Mouse (Mus musculus): ENCODE results near the gene Tub.

The Tub gene

DNA sequence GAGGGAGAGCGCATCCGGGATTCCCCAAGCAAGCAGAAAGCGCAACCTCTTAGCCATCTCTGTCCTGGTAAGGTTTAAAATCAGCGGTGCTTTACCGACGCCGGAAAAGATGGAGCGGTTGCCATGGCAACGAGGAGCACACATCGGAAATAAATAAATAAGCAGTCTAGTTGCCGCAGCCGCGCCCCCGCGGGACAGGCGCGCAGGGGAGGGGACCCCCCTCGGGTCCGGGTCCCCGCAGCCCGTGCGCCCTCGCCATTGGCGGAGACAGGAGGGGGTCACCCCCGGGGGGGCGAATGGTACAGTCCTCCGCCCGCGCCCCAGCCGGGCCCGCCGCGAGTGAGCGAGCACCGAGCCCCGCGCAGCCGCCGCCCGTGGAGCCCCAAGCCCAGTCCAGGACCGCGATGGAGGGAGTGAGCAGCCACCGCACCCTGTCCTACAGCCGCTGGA lies at the start of gene Tub:
Tub (plus strand) TSS at position 27 of the 450 bp plus-strand sequence.
- DNase-seq (ENCODE audit: extremely low read depth, low read depth): no peak

DNA sequence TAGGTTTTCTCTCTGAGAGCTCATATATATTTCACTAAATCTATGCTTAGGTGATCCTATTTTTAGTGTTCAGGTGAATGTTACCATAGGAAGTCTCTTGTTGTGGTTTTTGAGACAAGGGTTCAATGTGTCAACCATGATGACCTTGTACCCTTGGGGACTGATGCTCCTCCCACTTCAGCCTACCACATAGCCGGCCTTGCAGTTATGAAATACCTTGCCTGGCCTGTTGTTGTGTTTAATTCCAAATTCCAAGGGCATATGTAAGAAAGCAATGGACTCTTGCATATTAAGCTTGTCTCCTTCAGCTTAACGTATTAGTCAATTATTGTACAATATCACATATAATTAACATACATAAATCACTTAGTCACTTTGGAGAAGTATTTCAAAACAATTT lies 46.2 kb upstream of the Tub start:
- DNase-seq (ENCODE audit: extremely low read depth, low read depth): no peak

DNA sequence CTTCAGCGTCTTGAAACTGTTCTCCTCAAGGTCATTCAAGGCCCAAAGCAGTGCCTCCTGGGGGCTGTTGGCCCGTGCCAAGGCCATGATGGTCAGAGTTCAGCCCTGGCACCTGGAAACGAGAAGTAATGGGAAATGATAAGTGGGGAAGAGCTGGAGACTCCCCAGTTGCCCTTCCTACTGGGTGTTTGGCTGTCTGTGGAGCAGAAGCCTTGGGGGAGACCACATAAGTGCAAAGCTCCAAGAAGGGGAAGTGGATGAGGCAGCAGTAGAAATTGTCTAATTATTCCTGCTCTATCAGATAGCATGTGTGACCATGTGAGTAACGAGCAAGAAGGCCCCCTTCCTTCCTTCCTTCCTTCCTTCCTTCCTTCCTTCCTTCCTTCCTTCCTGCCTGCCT lies 23.1 kb upstream of the Tub start:
- peak; percentile 43 for DNase-seq (ENCODE audit: extremely low read depth, low read depth)

DNA sequence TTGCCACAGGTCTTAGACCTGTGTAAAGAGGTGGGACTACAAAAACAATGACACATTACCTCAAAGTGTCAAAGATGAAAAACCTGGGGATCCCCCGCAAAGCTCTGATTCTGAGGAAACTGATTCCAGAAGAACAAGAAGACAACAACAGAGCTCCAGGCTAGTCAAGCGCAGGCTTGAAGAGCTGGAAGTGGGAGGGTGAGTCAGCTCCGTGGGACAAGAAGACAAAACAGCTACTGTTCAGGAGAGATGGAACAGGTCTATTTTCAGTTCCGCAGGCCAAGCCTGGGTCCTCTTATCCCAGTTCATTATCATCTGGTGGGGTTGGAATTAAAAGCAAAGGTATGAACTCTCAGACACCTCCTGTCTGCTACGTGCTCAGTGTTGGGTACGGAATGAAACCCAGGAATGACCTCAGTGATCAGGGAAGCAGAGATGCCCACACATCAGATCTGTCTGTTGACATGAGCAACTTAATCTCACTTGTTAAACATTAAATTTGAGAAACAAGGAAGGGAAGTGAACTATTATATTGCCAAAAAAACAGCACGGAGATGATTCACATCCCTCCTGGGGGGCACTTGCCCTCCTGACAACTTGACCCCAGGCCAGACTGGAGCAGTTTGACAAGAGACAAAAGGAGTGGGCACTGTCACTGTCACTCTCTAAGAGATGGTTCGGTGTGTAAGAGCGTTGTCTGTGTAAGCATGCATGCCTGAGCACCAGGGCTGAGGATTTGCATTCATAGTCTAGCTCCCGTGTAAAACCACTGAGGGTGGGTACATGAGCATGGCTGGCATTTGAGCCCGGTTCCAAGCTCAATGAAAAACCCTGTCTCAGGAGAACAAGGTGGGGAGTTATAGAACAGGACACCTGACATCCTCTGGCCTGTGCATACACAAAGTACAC lies 21.6 kb upstream of the Tub start:
- DNase-seq (ENCODE audit: extremely low read depth, low read depth): no peak

DNA sequence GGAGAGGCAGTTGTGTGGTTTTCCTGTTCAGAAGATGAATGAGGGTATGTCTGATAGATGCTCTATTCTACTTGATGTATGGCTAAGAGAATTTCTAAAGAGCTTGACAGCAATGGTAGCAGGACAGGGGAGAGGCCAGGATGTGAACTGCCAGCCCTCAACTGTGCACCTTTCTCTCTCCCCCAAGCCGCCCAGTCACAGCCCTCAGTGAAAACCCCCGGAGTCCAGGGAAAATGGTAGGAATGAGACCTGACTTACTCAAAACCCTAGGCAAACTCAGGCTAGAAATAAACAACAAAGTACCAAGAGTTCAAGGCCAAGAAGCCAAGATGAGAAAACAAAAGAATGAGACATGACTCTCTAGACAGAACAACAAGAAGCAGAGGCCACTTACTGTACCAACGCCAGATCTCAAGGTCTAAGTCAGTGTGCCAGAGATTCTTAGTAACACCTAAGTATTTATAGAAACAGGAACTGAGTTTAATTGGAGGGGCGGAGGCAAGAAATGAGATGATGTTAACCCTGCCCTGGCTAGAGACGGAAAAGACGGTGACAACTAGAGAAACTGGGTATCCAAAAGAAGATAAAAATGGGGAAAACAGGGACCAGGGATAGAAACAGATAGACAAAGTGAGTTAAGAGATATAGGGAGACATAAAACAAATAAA lies 20.3 kb upstream of the Tub start, which contains the start of gene Nlrp10:
Nlrp10 (minus strand) TSS at position 453 of the 668 bp plus-strand sequence.
- DNase-seq (ENCODE audit: extremely low read depth, low read depth): peak; percentile 74

DNA sequence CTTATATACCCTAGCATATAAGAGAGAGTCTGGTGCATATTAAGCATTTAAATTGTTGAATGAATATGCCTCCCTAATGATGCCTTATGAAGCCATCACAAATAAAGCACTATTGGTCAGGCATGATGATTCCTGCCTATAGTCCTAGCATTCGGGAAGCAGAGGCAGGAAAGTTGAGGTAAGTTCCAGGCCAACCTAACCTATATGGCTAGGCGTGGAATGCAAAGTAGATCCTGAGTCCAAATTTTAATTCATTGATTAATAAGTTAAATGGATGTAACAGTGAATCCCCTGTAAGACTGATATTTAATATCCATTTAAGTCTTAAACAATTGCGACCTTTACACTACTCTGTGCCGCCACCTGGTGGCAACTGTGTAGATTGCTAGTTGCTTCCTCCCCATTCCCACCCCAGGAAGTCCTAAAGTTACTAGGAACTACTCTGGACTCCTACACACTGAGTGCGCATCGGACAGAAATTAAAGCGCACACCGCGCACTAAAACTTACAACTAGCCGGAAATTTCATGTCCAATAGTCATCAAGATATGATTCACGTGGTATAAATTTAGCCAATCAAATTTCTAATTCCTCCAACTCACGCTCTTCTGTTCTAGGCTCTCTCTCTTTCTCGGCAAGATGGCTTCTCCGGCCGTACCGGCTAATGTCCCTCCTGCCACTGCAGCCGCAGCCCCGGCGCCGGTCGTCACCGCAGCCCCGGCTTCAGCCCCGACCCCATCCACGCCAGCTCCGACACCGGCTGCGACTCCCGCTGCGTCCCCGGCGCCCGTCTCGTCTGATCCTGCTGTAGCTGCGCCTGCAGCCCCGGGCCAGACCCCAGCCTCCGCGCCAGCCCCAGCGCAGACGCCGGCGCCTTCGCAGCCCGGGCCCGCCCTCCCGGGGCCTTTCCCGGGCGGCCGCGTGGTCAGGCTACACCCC lies 16.1 kb upstream of the Tub start, which contains the start of gene Eif3f:
Eif3f (plus strand) TSS at position 624 of the 938 bp plus-strand sequence.
- DNase-seq (ENCODE audit: extremely low read depth, low read depth): peak; percentile 99

DNA sequence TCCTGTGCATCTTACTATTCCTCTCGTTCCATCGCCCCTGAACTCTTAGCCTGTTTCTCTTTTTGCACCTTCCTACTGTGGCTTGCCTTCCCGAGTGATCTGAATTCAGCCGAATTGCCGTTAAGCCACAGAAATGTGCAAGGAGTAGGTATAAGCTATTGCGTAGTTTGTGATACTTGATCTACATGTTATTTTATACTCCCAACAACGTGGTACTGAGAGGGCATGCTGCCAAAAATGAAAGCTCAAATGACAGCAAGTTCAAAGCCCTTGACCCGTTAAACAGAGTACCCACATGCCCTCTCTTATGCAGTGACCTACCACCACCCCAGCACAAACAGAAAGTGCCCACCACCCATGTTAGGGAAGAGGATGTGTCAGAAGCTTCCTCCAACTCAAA lies 15.3 kb upstream of the Tub start:
- no peak for DNase-seq (ENCODE audit: extremely low read depth, low read depth)

DNA sequence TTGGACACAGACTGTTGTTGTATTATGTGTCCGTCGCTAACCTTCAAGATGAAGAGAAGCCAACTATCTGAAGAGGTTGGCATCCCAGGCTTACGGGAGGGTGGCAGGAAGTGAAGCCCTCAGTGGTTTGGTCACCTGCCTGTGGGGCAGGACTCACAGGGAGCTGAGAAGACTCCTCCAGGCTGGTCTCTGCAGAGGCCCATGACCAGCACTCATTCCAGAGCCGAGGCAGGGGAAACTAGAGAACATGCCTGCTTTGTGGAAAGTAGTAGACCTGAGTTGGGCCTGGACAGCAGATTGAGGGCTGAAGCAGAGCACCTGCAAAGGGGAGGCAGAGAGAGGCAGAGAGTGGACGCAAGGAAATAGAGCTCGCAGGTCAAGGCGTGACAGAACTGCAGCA lies 14.7 kb upstream of the Tub start:
- no peak for DNase-seq (ENCODE audit: extremely low read depth, low read depth)

DNA sequence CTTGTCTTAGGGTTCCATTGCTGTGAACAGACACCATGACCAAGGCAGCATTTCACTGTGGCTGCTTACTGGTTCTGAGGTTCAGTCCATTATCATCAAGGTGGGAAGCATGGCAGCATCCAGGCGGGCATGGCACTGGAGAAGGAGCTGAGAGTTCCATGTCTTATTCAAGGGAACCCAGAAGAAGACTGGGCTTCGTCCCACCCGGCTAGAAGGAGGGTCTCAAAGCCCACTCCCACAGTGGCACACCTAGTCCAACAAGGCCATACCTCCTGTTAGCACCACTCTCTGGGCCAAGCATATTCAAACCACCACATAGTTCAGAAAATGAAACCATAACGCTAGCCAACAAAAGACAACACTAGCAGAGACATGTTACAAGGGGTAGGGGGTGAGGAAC lies 13.5 kb upstream of the Tub start:
- DNase-seq (ENCODE audit: extremely low read depth, low read depth): no peak

DNA sequence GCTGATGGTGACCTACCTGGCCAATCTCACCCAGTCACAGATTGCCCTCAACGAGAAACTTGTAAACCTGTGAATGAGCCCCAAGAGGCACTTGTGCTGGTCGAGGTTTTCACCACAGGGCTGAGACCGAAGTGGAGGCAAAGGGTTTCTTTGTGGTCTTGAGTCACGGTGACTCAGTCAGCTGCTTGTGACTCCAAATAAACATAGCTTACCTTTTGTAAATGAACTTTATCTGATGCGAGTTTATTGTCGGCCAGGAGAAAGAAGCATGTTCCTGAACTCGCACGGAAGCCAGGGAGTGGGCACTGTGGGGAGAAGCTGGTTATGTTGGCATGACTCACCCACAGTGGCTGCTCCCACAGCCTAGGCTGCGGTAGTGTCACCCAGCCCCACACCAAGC lies 8.7 kb upstream of the Tub start:
- no peak for DNase-seq (ENCODE audit: extremely low read depth, low read depth)

DNA sequence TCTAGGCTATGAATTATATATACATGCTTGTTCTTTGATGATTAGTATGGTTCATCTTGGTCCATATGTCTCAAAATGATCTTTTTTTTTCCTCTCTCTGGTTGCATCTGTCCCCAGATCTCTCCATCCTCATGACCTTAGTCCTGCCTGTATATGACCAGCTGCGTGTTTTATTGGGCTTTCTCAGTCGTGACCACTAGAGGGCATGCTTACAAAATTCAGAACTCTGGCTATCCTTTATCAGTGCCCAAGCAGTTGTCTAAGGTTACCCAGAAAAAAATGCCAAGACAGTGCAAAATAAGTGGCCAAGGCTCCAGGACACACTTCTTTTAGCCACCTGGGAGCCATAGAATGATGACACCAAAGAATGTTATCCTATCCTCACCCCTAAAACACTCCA lies 6.1 kb upstream of the Tub start:
- peak; percentile 51 for DNase-seq (ENCODE audit: extremely low read depth, low read depth)

DNA sequence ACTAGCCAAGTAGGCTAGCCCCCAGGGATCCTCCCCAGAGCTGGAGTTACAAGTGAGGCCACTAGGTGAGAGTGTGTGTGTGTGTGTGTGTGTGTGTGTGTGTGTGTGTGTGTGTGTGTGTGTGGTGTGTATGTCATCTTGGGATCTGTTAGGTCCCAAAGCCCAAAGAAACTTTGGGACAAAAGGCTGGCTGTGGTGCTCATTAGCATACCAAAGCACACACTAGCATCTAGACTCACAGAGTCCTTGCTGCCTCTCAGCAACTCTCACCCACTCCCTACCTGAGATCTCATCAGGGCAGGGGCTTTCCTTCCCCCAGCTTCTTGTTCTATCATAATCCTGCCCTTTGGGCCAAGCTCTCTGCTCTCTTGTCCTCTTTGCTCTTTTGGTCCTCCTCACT lies 1.5 kb upstream of the Tub start:
- no peak for DNase-seq (ENCODE audit: extremely low read depth, low read depth)

DNA sequence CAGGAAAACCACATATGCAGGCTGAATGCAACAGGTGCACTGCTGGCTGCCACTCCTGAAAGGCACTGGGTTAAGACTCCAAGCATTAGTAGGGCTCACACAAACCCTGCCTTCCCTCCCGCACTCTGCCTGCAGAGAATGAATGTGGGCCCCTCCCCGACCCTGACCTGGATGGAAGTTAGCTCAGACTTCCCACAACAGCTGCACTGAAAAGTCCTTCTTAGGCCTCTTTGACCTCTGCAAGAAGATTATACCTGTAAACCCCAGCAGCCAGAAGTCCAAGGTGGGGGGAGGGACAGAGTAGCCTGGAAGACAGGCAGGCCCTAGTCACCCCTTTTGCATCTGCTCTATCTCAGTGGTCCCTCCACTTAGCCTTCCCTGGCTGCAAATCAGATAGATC lies 837 bp upstream of the Tub start:
- DNase-seq (ENCODE audit: extremely low read depth, low read depth): no peak

DNA sequence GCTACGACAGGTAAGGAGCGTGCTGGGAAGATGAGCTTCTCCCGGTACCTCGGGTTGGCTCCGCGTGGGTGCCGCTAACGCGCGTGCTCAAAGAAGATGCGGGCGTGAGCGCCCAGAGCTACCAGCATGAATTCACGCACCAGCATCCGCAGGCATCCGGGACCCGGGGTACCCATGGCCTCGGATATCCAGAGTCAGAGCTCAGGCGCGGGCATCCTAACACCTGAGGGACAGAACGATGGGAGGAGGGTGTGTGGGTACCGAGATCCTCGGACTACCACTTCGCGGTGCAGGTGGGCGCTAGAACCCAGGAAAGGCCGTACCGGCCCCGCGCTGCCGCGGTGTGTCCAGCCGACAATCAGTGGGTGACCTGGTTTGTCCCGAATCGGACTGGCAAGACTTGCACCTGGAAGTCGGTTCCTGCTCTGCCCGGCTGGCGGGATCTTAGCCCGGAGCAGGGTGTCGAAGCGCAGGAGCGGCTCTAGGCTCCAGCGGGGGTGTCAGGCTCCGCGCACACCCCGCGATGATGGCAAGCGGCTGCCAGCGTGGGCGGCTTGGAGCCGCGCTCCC lies 709 bp downstream of the Tub start:
- no peak for DNase-seq (ENCODE audit: extremely low read depth, low read depth)

DNA sequence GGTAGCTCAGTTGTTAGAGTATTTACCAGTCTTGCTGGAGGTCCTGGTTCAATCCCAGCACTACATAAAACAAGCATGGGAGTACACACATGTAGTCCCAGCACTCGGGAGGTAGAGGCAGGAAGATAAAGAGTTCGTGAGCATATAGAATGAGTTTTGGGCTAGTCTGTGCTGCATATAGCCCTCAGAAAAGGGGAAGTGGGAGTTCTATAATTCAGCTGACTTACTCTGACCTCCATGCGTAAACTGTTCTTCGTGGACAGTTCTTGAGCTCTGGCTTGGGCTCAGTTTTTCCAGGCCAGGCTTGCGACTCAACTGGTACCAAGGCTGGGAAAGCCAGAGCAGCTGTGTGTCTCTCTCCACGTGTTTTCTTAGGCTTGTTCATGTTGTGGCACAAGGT lies 2.7 kb downstream of the Tub start:
- no peak for DNase-seq (ENCODE audit: extremely low read depth, low read depth)

DNA sequence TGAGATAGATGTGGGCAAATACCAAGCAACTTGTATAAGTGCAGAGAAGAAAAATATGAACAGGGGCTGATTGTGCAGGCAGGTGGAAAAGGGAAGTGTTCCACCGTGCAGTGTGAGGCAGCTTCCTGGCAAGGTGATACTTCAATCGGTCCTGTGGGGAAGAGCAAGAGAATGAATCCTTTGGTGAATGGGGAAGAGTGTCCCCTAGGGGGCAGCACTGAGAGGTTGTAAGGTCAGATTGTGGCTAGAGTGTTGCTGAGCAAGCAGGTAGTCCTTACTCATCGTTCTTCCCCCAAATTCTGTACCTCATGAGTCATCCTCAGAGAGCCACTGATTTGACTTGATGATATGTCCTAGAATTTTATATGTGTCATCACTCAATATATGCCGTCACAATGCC lies 4.0 kb downstream of the Tub start:
- peak; percentile 52 for DNase-seq (ENCODE audit: extremely low read depth, low read depth)

DNA sequence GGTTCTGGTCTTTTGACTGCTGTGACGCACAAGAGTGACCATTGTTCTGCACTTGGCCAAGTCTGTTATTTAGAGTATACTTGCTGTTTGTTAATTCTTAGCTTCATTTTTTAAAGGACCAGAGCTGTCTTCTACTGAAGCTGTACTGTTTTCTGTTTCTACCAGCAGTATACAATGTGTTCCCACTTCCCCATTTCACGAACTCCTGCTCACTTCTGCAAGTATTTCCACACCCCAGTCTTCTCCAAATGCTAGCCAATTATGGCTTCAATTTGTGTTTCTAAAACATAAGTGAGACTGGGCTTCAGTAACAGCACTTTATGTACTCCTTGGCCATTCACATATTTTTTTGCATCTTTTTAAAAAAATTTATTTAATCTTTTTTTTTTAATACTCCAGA lies 7.6 kb downstream of the Tub start:
- no peak for DNase-seq (ENCODE audit: extremely low read depth, low read depth)

DNA sequence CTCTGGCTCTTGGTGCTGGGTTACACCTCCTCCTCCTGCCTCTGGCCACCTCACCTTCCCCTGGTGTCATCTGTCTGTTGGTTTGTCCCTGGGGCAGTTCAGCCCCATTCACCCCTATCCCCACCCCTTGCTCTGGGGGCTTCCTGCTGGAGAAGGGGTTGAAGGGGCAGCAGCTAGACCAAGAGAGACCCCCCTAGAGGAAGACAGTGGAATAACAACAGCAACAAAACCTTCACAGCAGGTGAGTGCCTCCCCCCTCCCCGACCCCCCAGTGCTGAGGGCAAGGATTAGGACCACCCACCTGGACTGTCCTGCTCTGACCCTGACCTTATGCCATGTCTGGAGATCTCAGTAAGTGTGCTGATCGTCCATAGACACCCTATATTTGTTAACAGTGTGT lies 15.8 kb downstream of the Tub start:
- no peak for DNase-seq (ENCODE audit: extremely low read depth, low read depth)

DNA sequence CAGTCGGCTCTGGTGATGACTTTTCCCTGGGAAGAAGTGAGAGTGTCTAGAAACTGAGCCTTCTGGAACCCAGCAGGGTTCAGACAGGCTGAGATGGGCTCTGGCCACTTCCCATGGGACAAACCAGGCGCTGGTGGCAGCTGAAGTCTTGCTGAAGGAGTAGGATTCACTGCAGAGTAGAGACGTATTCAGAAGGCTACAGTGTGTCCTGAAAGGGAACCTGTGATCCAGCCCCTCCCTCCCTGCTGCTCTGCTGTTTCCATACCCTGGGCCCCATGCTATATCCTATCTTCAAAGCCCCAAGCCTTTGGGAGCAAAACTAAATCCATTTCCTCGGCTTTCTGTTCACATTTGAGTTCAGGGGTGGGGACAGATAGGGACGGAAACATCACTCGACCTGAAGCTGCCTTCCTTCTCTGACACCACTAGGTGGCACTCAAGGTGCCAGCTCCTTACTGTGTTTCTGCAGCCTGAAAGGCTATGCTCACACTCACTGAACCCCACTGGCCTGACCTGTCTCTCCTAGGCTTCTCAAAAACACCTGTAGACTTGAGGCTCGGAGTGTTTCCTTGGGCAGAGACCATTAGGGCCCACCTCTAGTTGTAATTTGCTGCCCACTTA lies 16.7 kb downstream of the Tub start:
- DNase-seq (ENCODE audit: extremely low read depth, low read depth): peak; percentile 27

DNA sequence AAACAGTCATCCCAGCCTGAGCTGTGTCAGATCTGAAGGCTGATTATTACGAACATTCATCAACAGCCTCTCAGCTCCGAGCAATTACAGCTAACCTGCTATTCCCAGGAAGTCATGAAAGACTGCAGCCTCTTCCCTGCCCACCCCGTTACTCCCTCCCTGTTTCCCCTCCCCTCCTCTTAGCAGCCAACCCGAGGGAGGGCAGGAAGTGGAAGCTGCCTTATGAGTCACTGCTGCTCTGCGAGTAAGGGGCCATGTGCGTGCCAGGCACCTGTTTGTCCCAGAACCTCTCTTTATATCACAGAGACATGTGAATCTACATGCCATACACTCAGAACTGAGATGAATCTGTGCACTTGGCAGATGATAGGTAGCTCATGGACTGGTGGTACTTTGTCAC lies 18.1 kb downstream of the Tub start:
- no peak for DNase-seq (ENCODE audit: extremely low read depth, low read depth)

DNA sequence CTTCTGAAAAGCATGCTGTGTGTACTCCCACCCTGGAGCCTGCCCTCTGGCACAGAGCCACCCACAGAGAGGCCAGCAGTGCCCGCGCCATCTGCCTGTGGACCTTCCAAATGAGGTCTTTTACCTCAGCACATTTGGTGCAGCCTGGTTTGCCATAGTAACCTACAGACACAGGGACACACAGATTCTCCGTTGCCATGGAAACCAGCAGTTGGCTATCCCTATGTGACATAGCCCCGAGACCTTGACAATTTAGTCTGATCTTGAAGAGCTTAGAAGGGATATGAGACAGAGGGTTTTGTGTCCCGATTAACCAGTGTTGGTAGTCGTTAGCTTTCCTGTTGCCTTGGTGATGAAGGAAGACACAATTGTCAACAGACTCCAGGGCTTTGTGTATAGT lies 22.1 kb downstream of the Tub start:
- DNase-seq (ENCODE audit: extremely low read depth, low read depth): no peak

Data from MEL-GATA-1-ER (cell line).